Mouse (Mus musculus) bone marrow, adult 2 months (tissue): Measurements from ENCODE around the gene Gm4301.
"Not testable (repeated sequence)": the region's sequence is repeated elsewhere in the genome, so short reads cannot be mapped to it uniquely, and the experiment has no call there.

ENCODE experiments used
- CTCF ChIP-seq: fragments of 200-500 bp; IDR thresholded peaks from 2 replicates; pipeline ENCODE4 v1.5.1; 2011; ENCODE audit warnings: low read length, control low read depth; ENCODE audit not compliant: control insufficient read depth, insufficient read depth
- POLR2A ChIP-seq: fragments of 200-500 bp; IDR thresholded peaks from 2 replicates; pipeline ENCODE4 v1.6.1; 2011; ENCODE audit warnings: low read depth, mild to moderate bottlenecking, control low read depth, low read length, borderline replicate concordance; ENCODE audit not compliant: control insufficient read depth

DNA sequence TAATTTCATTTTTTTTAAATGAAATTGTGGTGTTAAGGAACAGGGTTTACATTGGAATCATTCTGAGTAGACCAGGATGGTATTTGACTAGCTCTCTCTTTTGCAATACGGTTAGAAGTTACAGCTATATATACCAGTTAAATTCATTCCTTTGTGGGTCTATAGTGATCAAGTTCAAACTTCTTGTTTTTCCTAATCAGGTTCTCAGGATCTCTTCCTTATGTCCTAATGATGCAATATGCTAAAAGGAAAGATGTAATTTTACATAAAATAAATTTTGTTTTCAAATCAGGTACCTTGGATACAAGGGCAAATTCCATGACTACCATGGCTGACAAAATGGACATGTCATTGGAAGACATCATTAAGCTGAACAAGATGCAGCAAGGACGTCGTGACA, 25.6 kb downstream of the Gm4301 start, which contains the start of gene Gm4307:
- TF ChIP-seq CTCF, POLR2A: not testable (repeated sequence)
